Mouse (Mus musculus) limb, embryonic 15.5 days (tissue): ENCODE measurements around the gene Tmem117. TPM values are rescaled to one million over a fixed set of nuclear protein-coding genes. Genes with fewer than 3 reads are reported as not detected.

Source experiments
- ATAC-seq: fragments of 200-750 bp; cut with Nextera tagmentation; 2 replicates; pipeline ENCODE4 v1.8.0; 2017; ENCODE audit warnings: low read depth, moderate TSS enrichment; ENCODE audit not compliant: insufficient number of reproducible peaks, low FRiP score, low TSS enrichment
- H3K27ac ChIP-seq: fragments of 300-500 bp; sonication (generic); 2 replicates; pipeline ENCODE4 v1.5.1; 2015; ENCODE audit warnings: moderate library complexity, mild to moderate bottlenecking, inconsistent platforms
- H3K27me3 ChIP-seq: fragments of 300-500 bp; sonication (generic); 2 replicates; pipeline ENCODE4 v1.6.1; 2015; ENCODE audit warnings: inconsistent platforms
- H3K36me3 ChIP-seq: fragments of 300-500 bp; sonication (generic); 2 replicates; pipeline ENCODE4 v1.6.1; 2015; ENCODE audit warnings: inconsistent platforms
- H3K4me1 ChIP-seq: fragments of 300-500 bp; sonication (generic); 2 replicates; pipeline ENCODE4 v1.6.1; 2015; ENCODE audit warnings: inconsistent platforms
- H3K4me2 ChIP-seq: fragments of 300-500 bp; sonication (generic); 2 replicates; pipeline ENCODE4 v1.6.1; 2015; ENCODE audit warnings: mild to moderate bottlenecking, inconsistent platforms
- H3K4me3 ChIP-seq: fragments of 300-500 bp; sonication (generic); 2 replicates; pipeline ENCODE4 v1.5.1; 2015; ENCODE audit warnings: mild to moderate bottlenecking, inconsistent platforms
- H3K9ac ChIP-seq: fragments of 300-500 bp; sonication (generic); 2 replicates; pipeline ENCODE4 v1.6.1; 2015; ENCODE audit warnings: inconsistent platforms
- H3K9me3 ChIP-seq: fragments of 300-500 bp; sonication (generic); 2 replicates; pipeline ENCODE4 v1.6.1; 2016; ENCODE audit warnings: inconsistent platforms
- WGBS: fragments of 180-500 bp; shearing (Covaris S2); methylation state at CpG from one replicate; pipeline ENCODE4 v1.1.7; 2015; 5-methylcytosine and 5-hydroxymethylcytosine counted together
- polyA plus RNA-seq: library from polyadenylated mRNA; unstranded; fragments of >200 nt; fragmentation: Nextera tagmentation; extraction: Ambion mirVana; gene quantifications from 2 replicates; pipeline ENCODE4 v1.2.1, GENCODE M21; 2015

The Tmem117 gene
- polyA plus RNA-seq, 1 experiment from 2014 or later = 5.1 TPM

DNA sequence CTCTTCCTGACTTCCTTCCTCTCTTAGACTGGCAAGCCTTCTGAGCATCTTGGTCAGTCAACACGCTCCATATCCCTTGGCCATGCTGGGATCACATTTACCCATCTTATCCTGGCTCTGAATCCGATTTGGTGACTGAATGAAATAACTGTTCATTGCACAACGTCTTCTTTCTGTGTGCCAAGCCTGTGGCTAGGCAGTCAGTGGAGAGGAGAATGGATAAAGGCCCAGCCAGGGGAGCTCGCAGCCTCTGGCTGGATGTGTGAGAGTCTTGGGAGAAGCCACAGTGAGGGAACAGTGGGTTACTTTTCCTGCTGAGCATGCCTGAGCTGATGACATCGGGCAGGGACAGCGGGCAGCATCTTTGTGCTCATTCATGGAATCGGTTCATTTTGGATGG lies 55.2 kb downstream of the Tmem117 start:
- H3K27ac ChIP-seq = no peak overlapping the region
- H3K4me1 ChIP-seq = no peaks in the 10 kb centered on the region
- H3K36me3 ChIP-seq = no peaks in the 10 kb centered on the region
- H3K4me3 ChIP-seq = no peak overlapping the region
- H3K9me3 ChIP-seq = no peaks in the 10 kb centered on the region
- WGBS = 77% methylated on average over 7 of the region's 7 CpGs
- no peak overlapping the region for H3K9ac ChIP-seq
- no peak overlapping the region for H3K4me2 ChIP-seq
- no peaks in the 10 kb centered on the region for H3K27me3 ChIP-seq
- ATAC-seq = no peak

DNA sequence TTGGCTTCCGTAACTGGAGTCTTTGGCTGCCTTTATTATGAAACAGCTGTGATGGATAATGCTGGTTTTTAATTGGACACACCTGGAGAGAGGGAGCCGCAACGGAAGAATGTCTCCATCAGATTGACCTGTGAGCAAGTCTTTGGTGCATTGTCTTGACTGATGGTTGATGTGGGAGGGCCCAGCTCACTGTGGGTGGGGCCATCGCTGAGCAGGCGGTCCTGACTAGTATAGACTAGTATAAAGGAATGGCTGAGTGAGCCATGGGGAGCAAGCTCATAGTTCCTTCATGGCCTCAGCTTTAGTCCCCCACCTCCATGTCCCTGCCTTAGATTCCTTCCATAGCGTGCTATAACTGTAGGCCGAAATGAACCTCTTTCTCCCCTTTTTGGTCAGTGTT lies 58.1 kb downstream of the Tmem117 start:
- no peaks in the 10 kb centered on the region for H3K27me3 ChIP-seq
- H3K4me3 ChIP-seq = no peak overlapping the region
- no peak overlapping the region for H3K27ac ChIP-seq
- ATAC-seq = no peak
- H3K36me3 ChIP-seq = no peaks in the 10 kb centered on the region
- H3K9me3 ChIP-seq = no peaks in the 10 kb centered on the region
- 67% methylated on average over 7 of the region's 7 CpGs for WGBS
- no peaks in the 10 kb centered on the region for H3K4me1 ChIP-seq
- H3K4me2 ChIP-seq = no peak overlapping the region
- no peak overlapping the region for H3K9ac ChIP-seq

DNA sequence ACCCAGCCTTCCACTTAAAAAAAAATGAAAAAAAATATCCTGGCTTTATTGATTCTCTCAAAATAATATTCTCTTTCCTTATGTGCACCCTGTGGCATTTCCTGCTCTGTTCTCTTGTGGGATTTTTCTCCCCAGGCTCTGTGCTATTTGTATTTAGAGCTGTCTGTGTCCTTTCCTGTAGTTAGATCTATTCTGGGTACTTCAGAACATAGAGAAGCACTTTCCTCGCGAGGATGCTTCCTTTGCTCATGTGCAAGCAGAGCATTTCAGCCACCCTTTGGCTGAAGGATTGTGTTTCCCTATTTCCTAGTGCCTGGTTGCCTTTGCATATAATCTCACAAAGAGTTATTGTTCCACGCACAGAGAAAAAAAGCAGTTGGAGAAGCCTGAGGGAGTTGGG lies 58.6 kb downstream of the Tmem117 start:
- Histone ChIP-seq H3K4me1 (no peaks in the 10 kb centered on the region), H3K4me3 (no peak overlapping the region), H3K4me2 (no peak overlapping the region), H3K9ac (no peak overlapping the region), H3K9me3 (no peaks in the 10 kb centered on the region), H3K27me3 (no peaks in the 10 kb centered on the region), H3K36me3 (no peaks in the 10 kb centered on the region), H3K27ac (no peak overlapping the region)
- ATAC-seq = no peak
- 63% methylated on average over 3 of the region's 3 CpGs for WGBS

DNA sequence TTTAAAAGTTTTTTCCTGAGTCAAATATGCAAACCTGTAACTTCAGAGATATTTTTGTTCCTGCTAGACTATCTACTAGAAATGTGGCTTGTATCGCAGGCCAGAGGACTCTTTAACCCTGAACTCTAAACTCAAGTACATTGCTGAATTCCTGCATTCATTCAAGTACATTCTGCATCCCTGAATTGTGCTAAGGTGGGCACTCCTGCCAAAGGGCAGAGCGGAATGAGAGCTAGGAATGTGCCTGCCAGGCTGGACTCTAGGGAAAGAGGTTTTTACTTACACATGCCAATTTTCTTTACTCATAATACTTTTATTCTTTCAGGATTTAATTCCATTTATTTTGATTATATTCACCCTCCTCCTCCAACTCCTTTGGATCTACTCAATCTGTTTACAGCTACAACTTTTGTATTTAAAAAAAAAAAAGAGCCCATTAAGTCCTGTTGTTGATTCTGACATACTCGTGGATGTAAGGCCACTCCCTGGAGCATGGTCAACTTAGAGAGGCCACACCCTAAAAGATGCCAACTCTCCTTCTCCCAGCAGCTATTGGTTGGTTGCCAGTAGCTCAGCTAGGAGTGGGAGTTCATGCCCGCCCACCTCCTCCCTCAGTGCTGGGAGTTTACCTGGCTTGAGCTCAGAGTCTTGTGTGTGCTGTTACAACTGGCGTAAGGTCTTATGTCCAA lies 60.3 kb downstream of the Tmem117 start:
- Histone ChIP-seq H3K4me1 (no peaks in the 10 kb centered on the region), H3K9ac (no peak overlapping the region), H3K27ac (no peak overlapping the region), H3K36me3 (no peaks in the 10 kb centered on the region), H3K4me2 (no peak overlapping the region), H3K27me3 (no peaks in the 10 kb centered on the region), H3K9me3 (no peaks in the 10 kb centered on the region), H3K4me3 (no peak overlapping the region)
- WGBS = 71% methylated on average over 5 of the region's 5 CpGs
- ATAC-seq = no peak

DNA sequence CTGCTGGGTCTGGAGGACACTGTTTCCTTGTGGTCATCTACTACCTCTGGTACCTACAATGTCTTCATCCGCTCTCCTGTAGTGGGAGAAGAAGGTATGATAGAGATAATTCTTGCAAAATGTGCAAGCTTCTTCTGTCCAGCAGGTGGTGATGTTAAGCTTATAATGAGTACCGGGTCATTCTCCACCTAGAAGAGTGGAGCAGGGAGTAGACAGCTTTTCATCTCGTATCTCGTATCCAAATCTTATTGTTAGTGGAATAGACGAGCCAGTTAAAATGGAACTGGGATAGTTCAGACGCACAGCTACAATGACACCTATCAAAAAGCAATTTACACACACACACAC lies 60.8 kb downstream of the Tmem117 start:
- no peaks in the 10 kb centered on the region for H3K27me3 ChIP-seq
- no peak overlapping the region for H3K27ac ChIP-seq
- H3K9ac ChIP-seq = no peak overlapping the region
- 69% methylated on average over 6 of the region's 6 CpGs for WGBS
- no peak for ATAC-seq
- no peaks in the 10 kb centered on the region for H3K4me1 ChIP-seq
- no peaks in the 10 kb centered on the region for H3K9me3 ChIP-seq
- no peak overlapping the region for H3K4me2 ChIP-seq
- H3K36me3 ChIP-seq = no peaks in the 10 kb centered on the region
- no peak overlapping the region for H3K4me3 ChIP-seq

DNA sequence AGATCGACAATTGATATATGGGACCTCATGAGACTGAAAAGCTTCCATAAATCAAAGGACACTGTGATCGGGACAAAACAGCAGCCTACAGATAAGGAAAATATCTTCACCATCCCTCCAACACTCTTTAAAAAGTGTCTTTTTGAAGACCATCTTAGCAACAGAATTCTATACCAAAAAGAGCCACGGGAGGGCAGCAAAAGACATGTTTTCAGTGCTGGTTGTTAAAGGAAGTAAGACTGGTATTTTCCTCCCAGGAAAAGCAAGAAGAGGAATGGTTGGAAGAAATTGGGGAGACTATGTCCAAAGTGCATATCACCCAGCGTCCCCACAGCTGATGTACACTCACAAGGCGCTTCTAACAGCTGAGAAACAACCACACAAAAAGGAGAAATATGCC lies 93.7 kb downstream of the Tmem117 start:
- Histone ChIP-seq H3K4me2 (no peak overlapping the region), H3K9ac (no peak overlapping the region), H3K4me1 (no peaks in the 10 kb centered on the region), H3K36me3 (no peaks in the 10 kb centered on the region), H3K27ac (no peak overlapping the region), H3K27me3 (no peaks in the 10 kb centered on the region), H3K4me3 (no peak overlapping the region), H3K9me3 (no peaks in the 10 kb centered on the region)
- no peak for ATAC-seq
- 24% methylated on average over 5 of the region's 5 CpGs for WGBS

DNA sequence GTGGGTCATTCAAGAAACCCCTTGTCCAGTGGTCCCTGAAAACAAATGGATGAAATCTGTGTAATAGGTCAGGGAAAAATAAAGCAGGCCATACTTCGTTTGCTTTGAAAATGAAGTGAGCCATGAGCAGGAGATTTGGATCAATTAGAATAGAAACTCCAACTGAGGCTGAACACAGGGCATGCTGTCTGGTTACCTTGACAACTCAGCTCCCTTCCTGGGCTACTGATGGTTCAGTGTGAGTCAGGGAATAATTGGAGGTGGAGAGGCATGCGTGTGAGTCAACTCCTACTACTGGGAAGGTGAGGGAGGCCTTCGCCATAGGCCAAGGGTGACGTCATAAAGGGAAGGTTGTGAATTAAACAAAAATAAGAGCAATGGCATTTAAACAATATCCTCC lies 103.1 kb downstream of the Tmem117 start:
- no peak for ATAC-seq
- Histone ChIP-seq H3K27ac (no peak overlapping the region), H3K4me1 (no peaks in the 10 kb centered on the region), H3K27me3 (no peaks in the 10 kb centered on the region), H3K36me3 (no peaks in the 10 kb centered on the region), H3K9me3 (no peaks in the 10 kb centered on the region), H3K4me3 (no peak overlapping the region), H3K4me2 (no peak overlapping the region), H3K9ac (no peak overlapping the region)
- 57% methylated on average over 4 of the region's 4 CpGs for WGBS

DNA sequence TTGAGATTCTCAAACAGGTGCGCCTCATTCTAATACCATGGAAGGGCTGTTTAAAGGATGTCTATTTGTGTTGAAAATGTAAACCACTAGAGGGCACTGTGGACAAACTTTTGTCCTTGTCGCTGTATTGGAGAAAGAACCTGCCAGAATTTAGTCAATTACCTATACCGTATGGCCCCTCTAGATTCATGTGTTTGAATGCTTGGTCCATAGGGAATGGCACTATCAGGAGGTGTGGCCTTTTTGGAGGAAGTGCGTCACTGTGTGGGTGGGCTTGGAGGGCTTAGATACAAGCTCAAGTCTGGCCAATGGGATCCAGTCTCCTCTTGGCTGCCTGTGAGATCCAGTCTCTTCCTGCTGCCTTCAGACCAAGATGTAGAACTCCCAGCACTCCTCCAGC lies 140.2 kb downstream of the Tmem117 start:
- H3K4me3 ChIP-seq = no peak overlapping the region
- H3K27me3 ChIP-seq = peaks cover 4% of the 10 kb centered on the region; the same call in 1 of the 2 replicates
- no peaks in the 10 kb centered on the region for H3K36me3 ChIP-seq
- no peaks in the 10 kb centered on the region; the same call in 1 of the 2 replicates for H3K4me1 ChIP-seq
- no peaks in the 10 kb centered on the region for H3K9me3 ChIP-seq
- no peak overlapping the region for H3K9ac ChIP-seq
- 19% methylated on average over 4 of the region's 4 CpGs for WGBS
- H3K4me2 ChIP-seq = no peak overlapping the region
- ATAC-seq = no peak
- no peak overlapping the region for H3K27ac ChIP-seq

DNA sequence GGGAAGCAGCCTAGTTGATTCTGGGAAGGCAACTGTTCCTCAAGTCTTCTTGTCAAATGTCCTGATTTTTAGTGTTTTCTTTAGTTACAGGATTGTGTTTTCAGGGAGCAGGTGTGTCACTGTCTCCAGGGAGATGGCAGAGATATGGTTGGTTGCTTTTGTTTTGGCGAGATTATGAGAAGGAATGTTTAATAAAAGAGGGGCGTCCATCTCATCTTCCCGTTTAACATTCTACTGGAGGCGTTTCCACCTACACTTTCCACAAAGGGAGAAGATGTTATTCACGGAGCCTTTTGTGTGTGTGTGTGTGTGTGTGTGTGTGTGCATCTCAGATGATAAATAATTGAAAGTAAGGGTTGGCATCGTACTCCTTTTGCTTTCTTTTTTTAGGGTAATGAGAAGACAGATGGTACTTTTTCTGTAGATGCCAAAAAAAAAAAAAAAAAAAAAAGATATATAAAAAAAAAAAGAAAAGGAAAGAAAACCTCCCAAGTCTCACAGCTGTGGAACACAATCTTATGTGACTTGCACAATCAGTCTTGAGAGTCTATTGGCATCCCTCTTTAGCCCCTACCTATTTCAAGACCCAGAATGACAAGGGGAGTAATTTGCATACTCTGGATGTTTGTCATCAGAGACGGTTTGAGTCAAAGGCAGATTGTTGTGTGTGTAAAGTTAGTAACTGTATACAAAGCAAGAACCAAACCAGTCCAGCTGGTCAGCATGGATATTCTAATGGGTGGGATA lies 142.0 kb downstream of the Tmem117 start:
- Histone ChIP-seq H3K27me3 (peaks cover 4% of the 10 kb centered on the region; the same call in 1 of the 2 replicates), H3K27ac (no peak overlapping the region), H3K9me3 (no peaks in the 10 kb centered on the region), H3K9ac (no peak overlapping the region), H3K4me2 (no peak overlapping the region), H3K36me3 (no peaks in the 10 kb centered on the region), H3K4me3 (no peak overlapping the region), H3K4me1 (no peaks in the 10 kb centered on the region; the same call in 1 of the 2 replicates)
- WGBS = 84% methylated on average over 7 of the region's 7 CpGs
- ATAC-seq = no peak

DNA sequence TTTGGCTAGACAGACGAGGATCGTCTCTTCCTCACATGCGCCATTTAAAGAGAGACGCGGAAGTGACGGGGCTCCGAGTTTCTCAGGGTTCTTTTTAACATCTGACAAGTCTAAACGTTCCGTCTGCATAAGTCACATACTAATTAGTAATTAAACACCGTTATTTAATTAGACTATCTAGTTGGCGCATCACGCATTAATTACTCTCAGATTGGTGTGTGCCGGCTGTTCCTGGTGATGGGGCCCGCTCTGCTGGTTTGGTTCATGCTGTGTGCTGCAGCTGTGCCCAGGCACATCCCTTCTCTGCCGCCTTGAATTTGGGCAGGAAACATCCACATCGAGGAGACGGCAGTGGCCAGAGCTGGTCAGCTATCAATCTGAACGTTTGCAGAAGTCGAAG lies 142.7 kb downstream of the Tmem117 start:
- H3K9ac ChIP-seq = no peak overlapping the region
- WGBS = 88% methylated on average over 19 of the region's 19 CpGs
- peaks cover 4% of the 10 kb centered on the region; the same call in 1 of the 2 replicates for H3K27me3 ChIP-seq
- no peak overlapping the region for H3K4me3 ChIP-seq
- ATAC-seq = no peak
- no peak overlapping the region for H3K4me2 ChIP-seq
- H3K4me1 ChIP-seq = peaks cover 3% of the 10 kb centered on the region; the same call in 1 of the 2 replicates
- no peaks in the 10 kb centered on the region for H3K36me3 ChIP-seq
- no peaks in the 10 kb centered on the region for H3K9me3 ChIP-seq
- no peak overlapping the region for H3K27ac ChIP-seq

DNA sequence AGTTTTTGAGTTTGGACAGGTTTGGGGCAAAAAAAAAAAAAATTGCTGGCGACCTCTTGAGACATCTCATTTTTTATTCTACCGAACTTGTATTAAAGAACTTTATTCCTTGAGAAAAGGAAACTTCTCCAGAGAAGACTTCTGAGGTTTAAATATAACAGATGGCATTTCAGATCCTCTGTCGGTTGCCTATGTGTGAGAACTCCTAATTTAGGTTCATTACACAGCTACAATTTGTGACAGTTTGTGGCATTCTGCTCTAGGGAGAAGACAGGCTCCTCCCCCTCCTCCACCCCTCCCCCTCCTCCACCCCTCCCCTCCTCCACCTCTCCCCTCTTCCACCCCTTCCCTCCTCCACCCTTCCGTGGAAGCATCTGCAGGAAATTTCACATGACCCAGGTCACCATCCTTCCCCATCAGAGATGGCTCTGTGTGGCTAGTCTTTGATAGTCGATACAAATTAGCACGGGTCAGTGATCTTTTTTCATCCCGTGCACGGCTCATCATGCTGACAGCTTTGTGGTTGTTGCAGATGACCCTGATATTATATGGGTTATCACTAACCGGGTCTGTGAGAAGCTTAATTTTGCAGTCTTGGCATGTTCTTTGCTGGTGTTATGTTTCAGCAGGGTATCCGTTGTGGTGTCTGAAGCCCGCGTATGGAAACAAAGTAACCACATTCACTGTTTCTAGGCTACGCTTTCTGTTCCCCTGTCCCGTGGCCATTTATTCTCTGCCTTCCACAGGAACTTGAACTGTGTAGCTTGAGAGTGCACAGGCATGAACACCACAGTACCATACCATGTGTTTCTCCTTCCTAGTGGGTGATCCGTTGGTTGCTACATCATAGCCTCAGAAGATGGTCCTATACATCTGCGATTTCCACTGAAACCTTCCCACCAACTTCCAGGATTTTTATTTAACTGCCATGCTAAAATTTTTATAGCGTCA lies 147.4 kb downstream of the Tmem117 start:
- Histone ChIP-seq H3K9me3 (no peaks in the 10 kb centered on the region), H3K4me1 (0 out of 2 replicates have a peak, but pooled peaks cover 3% of the 10 kb centered on the region), H3K4me2 (0 out of 2 replicates have a peak overlapping the region, but pooled peaks have one; percentile 10), H3K4me3 (no peak overlapping the region), H3K9ac (no peak overlapping the region), H3K27ac (no peak overlapping the region), H3K27me3 (no peaks in the 10 kb centered on the region), H3K36me3 (no peaks in the 10 kb centered on the region)
- 37% methylated on average over 17 of the region's 17 CpGs for WGBS
- no peak for ATAC-seq

DNA sequence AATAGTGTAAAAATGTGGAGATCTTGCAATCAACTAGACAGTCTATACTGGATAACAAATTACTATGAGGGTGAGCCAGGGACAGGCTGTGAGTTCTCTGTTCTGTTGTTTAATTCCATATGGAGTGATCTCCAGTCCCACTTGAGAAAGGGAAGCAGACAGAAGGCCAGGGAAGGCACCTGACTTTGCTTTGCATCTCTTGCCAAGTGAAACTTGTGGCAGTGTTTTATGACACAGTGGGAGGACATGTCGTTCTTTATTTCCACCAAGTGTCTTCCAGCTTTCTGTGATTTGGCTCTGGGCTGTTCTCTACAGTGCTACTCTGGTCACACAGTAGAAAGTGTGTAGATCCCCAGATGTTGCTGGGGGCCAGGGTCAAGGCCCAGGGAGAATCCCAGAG lies 152.5 kb downstream of the Tmem117 start:
- no peak overlapping the region for H3K9ac ChIP-seq
- H3K27me3 ChIP-seq = no peaks in the 10 kb centered on the region
- no peak for ATAC-seq
- H3K4me3 ChIP-seq = no peak overlapping the region
- no peak overlapping the region for H3K4me2 ChIP-seq
- H3K36me3 ChIP-seq = no peaks in the 10 kb centered on the region
- WGBS = 31% methylated on average over 1 of the region's 1 CpGs
- no peak overlapping the region for H3K27ac ChIP-seq
- H3K9me3 ChIP-seq = no peaks in the 10 kb centered on the region
- H3K4me1 ChIP-seq = 0 out of 2 replicates have a peak, but pooled peaks cover under 1% of the 10 kb centered on the region
